Mouse (Mus musculus): Measurements from ENCODE around the gene Spen.

Spen gene

GRCm38 (mm10) chr4:141564660-141565059 is 26.3 kb upstream of the Spen start:
- in situ Hi-C loops (cut with MboI; ENCODE audit: low pct_unique_long_range_greater_than_20kb in 1 of 2, low sequenced_read_pairs in 2 of 2, unreplicated experiment in 1 of 2), result loop anchor here (5.0 to 25.0 kb wide), 3 partner anchors 277 to 498 kb away; no protein-coding TSS in a partner anchor

- in situ Hi-C loops (cut with MboI; ENCODE audit: low pct_unique_long_range_greater_than_20kb in 1 of 2, low sequenced_read_pairs in 2 of 2, unreplicated experiment in 1 of 2), result loop anchor here (25.0 kb wide), 1 partner anchor 498 kb away; no protein-coding TSS in a partner anchor
Observed at GRCm38 (mm10) chr4:141564209-141564608, 25.8 kb upstream of the Spen start.

GRCm38 (mm10) chr4:141562281-141562680 is 23.9 kb upstream of the Spen start:
- in situ Hi-C loops (cut with MboI; ENCODE audit: low pct_unique_long_range_greater_than_20kb in 1 of 2, low sequenced_read_pairs in 2 of 2, unreplicated experiment in 1 of 2), result loop anchor here (25.0 kb wide), 1 partner anchor 500 kb away; no protein-coding TSS in a partner anchor

- in situ Hi-C loops (cut with MboI; ENCODE audit: low pct_unique_long_range_greater_than_20kb in 1 of 2, low sequenced_read_pairs in 2 of 2, unreplicated experiment in 1 of 2), result loop anchor here (25.0 kb wide), 1 partner anchor 501 kb away; no protein-coding TSS in a partner anchor
Observed at GRCm38 (mm10) chr4:141561331-141561919, 23.0 kb upstream of the Spen start.

- in situ Hi-C loops (cut with MboI; ENCODE audit: low pct_unique_long_range_greater_than_20kb in 1 of 2, low sequenced_read_pairs in 2 of 2, unreplicated experiment in 1 of 2), result loop anchor here (25.0 kb wide), 1 partner anchor 502 kb away; no protein-coding TSS in a partner anchor
Observed at GRCm38 (mm10) chr4:141559898-141560263, 21.5 kb upstream of the Spen start.

GRCm38 (mm10) chr4:141559131-141559897 is 20.9 kb upstream of the Spen start:
- in situ Hi-C loops (cut with MboI; ENCODE audit: low pct_unique_long_range_greater_than_20kb in 1 of 2, low sequenced_read_pairs in 2 of 2, unreplicated experiment in 1 of 2), result loop anchor here (25.0 kb wide), 1 partner anchor 503 kb away; no protein-coding TSS in a partner anchor

- in situ Hi-C loops (cut with MboI; ENCODE audit: low pct_unique_long_range_greater_than_20kb in 1 of 2, low sequenced_read_pairs in 2 of 2, unreplicated experiment in 1 of 2), result loop anchor here (25.0 kb wide), 1 partner anchor 504 kb away; no protein-coding TSS in a partner anchor
Observed at GRCm38 (mm10) chr4:141558658-141559057, 20.3 kb upstream of the Spen start.

GRCm38 (mm10) chr4:141556163-141556562 is 17.8 kb upstream of the Spen start:
- in situ Hi-C loops (cut with MboI; ENCODE audit: low pct_unique_long_range_greater_than_20kb in 1 of 2, low sequenced_read_pairs in 2 of 2, unreplicated experiment in 1 of 2), result loop anchor here (25.0 kb wide), 1 partner anchor 506 kb away; no protein-coding TSS in a partner anchor

- in situ Hi-C loops (cut with MboI; ENCODE audit: low pct_unique_long_range_greater_than_20kb in 1 of 2, low sequenced_read_pairs in 2 of 2, unreplicated experiment in 1 of 2), result loop anchor here (25.0 kb wide), 1 partner anchor 508 kb away; no protein-coding TSS in a partner anchor
Observed at GRCm38 (mm10) chr4:141554255-141554865, 16.0 kb upstream of the Spen start.

- in situ Hi-C loops (cut with MboI; ENCODE audit: low pct_unique_long_range_greater_than_20kb in 1 of 2, low sequenced_read_pairs in 2 of 2, unreplicated experiment in 1 of 2), result loop anchor here (25.0 kb wide), 1 partner anchor 510 kb away; no protein-coding TSS in a partner anchor
Observed at GRCm38 (mm10) chr4:141552484-141552883, 14.1 kb upstream of the Spen start.

GRCm38 (mm10) chr4:141547299-141547698 is 8.9 kb upstream of the Spen start:
- in situ Hi-C loops (cut with MboI; ENCODE audit: low pct_unique_long_range_greater_than_20kb in 1 of 2, low sequenced_read_pairs in 2 of 2, unreplicated experiment in 1 of 2), result no loop called here

- in situ Hi-C loops (cut with MboI; ENCODE audit: low pct_unique_long_range_greater_than_20kb in 1 of 2, low sequenced_read_pairs in 2 of 2, unreplicated experiment in 1 of 2), result no loop called here
Observed at GRCm38 (mm10) chr4:141546334-141547200, 8.2 kb upstream of the Spen start.

GRCm38 (mm10) chr4:141545743-141546333 is 7.4 kb upstream of the Spen start:
- in situ Hi-C loops (cut with MboI; ENCODE audit: low pct_unique_long_range_greater_than_20kb in 1 of 2, low sequenced_read_pairs in 2 of 2, unreplicated experiment in 1 of 2), result no loop called here

- in situ Hi-C loops (cut with MboI; ENCODE audit: low pct_unique_long_range_greater_than_20kb in 1 of 2, low sequenced_read_pairs in 2 of 2, unreplicated experiment in 1 of 2), result no loop called here
Observed at GRCm38 (mm10) chr4:141545071-141545742, 6.8 kb upstream of the Spen start.

GRCm38 (mm10) chr4:141544536-141544935 is 6.1 kb upstream of the Spen start:
- in situ Hi-C loops (cut with MboI; ENCODE audit: low pct_unique_long_range_greater_than_20kb in 1 of 2, low sequenced_read_pairs in 2 of 2, unreplicated experiment in 1 of 2), result no loop called here

- in situ Hi-C loops (cut with MboI; ENCODE audit: low pct_unique_long_range_greater_than_20kb in 1 of 2, low sequenced_read_pairs in 2 of 2, unreplicated experiment in 1 of 2), result no loop called here
Observed at GRCm38 (mm10) chr4:141543593-141543992, 5.2 kb upstream of the Spen start.

GRCm38 (mm10) chr4:141541851-141542250 is 3.5 kb upstream of the Spen start:
- in situ Hi-C loops (cut with MboI; ENCODE audit: low pct_unique_long_range_greater_than_20kb in 1 of 2, low sequenced_read_pairs in 2 of 2, unreplicated experiment in 1 of 2), result no loop called here
